Mouse (Mus musculus) lung, embryonic 15.5 days (tissue): ENCODE measurements around the gene Lipc. TPM values are rescaled to one million over a fixed set of nuclear protein-coding genes. Genes with fewer than 3 reads are reported as not detected.

Experiments
- ATAC-seq: fragments of 200-750 bp; cut with Nextera tagmentation; 2 replicates; pipeline ENCODE4 v1.8.0; 2017; ENCODE audit warnings: moderate number of reproducible peaks, borderline replicate concordance; ENCODE audit not compliant: low FRiP score, low TSS enrichment; ENCODE audit errors: extremely low read depth
- H3K27ac ChIP-seq: fragments of 300-500 bp; sonication (generic); 2 replicates; pipeline ENCODE4 v1.5.1; 2015; ENCODE audit warnings: moderate library complexity, mild to moderate bottlenecking, inconsistent platforms
- H3K27me3 ChIP-seq: fragments of 300-500 bp; sonication (generic); 2 replicates; pipeline ENCODE4 v1.6.1; 2015; ENCODE audit warnings: inconsistent platforms
- H3K36me3 ChIP-seq: fragments of 300-500 bp; sonication (generic); 2 replicates; pipeline ENCODE4 v1.6.1; 2015; ENCODE audit warnings: inconsistent platforms
- H3K4me1 ChIP-seq: fragments of 300-500 bp; sonication (generic); 2 replicates; pipeline ENCODE4 v1.6.1; 2015; ENCODE audit warnings: inconsistent platforms
- H3K4me2 ChIP-seq: fragments of 300-500 bp; sonication (generic); 2 replicates; pipeline ENCODE4 v1.6.1; 2015; ENCODE audit warnings: inconsistent platforms, mild to moderate bottlenecking, moderate library complexity
- H3K4me3 ChIP-seq: fragments of 300-500 bp; sonication (generic); 2 replicates; pipeline ENCODE4 v1.5.1; 2015; ENCODE audit warnings: mild to moderate bottlenecking, inconsistent platforms
- H3K9ac ChIP-seq: fragments of 300-500 bp; sonication (generic); 2 replicates; pipeline ENCODE4 v1.6.1; 2015; ENCODE audit warnings: inconsistent platforms
- H3K9me3 ChIP-seq: fragments of 300-500 bp; sonication (generic); 2 replicates; pipeline ENCODE4 v1.6.1; 2016; ENCODE audit warnings: inconsistent platforms
- WGBS: fragments of 180-500 bp; shearing (Covaris S2); methylation state at CpG from one replicate; pipeline ENCODE4 v1.1.7; 2015; 5-methylcytosine and 5-hydroxymethylcytosine counted together
- polyA plus RNA-seq: library from polyadenylated mRNA; unstranded; fragments of >200 nt; fragmentation: Nextera tagmentation; extraction: Ambion mirVana; gene quantifications from 2 replicates; pipeline ENCODE4 v1.2.1, GENCODE M21; 2015

Gene Lipc
- polyA plus RNA-seq, 1 experiment from 2014 or later, result 0.46 TPM

GRCm38 (mm10) chr9:70832231-70832630 is 119.8 kb downstream of the Lipc start:
- Histone ChIP-seq H3K4me2 (no peak overlapping the region), H3K4me1 (peaks cover 13% of the 10 kb centered on the region), H3K9me3 (no peaks in the 10 kb centered on the region), H3K4me3 (no peak overlapping the region), H3K36me3 (no peaks in the 10 kb centered on the region), H3K27ac (no peak overlapping the region), H3K27me3 (no peaks in the 10 kb centered on the region), H3K9ac (no peak overlapping the region)
- WGBS, result 60% methylated on average over 7 of the region's 7 CpGs
- ATAC-seq, result no peak

- Histone ChIP-seq H3K27me3 (no peaks in the 10 kb centered on the region), H3K4me1 (peaks cover 13% of the 10 kb centered on the region), H3K27ac (no peak overlapping the region), H3K9me3 (no peaks in the 10 kb centered on the region), H3K36me3 (no peaks in the 10 kb centered on the region), H3K4me2 (no peak overlapping the region), H3K4me3 (no peak overlapping the region), H3K9ac (no peak overlapping the region)
- 58% methylated on average over 6 of the region's 6 CpGs for WGBS
- ATAC-seq, result no peak
These were observed 121.0 kb downstream of the Lipc start for GRCm38 (mm10) chr9:70830844-70831529.

- Histone ChIP-seq H3K9me3 (no peaks in the 10 kb centered on the region), H3K27ac (no peak overlapping the region), H3K27me3 (no peaks in the 10 kb centered on the region), H3K9ac (no peak overlapping the region), H3K4me3 (no peak overlapping the region), H3K36me3 (no peaks in the 10 kb centered on the region), H3K4me2 (no peak overlapping the region), H3K4me1 (peaks cover 9% of the 10 kb centered on the region)
- WGBS, result 46% methylated on average over 7 of the region's 7 CpGs
- no peak for ATAC-seq
These were observed 122.1 kb downstream of the Lipc start for GRCm38 (mm10) chr9:70829784-70830488.

GRCm38 (mm10) chr9:70827911-70828310 is 124.1 kb downstream of the Lipc start:
- no peak for ATAC-seq
- WGBS, result 75% methylated on average over 6 of the region's 6 CpGs
- no peaks in the 10 kb centered on the region for H3K27me3 ChIP-seq
- no peak overlapping the region for H3K9ac ChIP-seq
- H3K36me3 ChIP-seq, result no peaks in the 10 kb centered on the region
- no peak overlapping the region for H3K4me2 ChIP-seq
- H3K4me3 ChIP-seq, result no peak overlapping the region
- H3K27ac ChIP-seq, result no peak overlapping the region
- H3K4me1 ChIP-seq, result no peaks in the 10 kb centered on the region
- no peaks in the 10 kb centered on the region for H3K9me3 ChIP-seq

- Histone ChIP-seq H3K9me3 (no peaks in the 10 kb centered on the region), H3K9ac (no peak overlapping the region)
- 82% methylated on average over 3 of the region's 3 CpGs for WGBS
These were observed 127.9 kb downstream of the Lipc start for GRCm38 (mm10) chr9:70824103-70824502.

GRCm38 (mm10) chr9:70818739-70819138 is 133.3 kb downstream of the Lipc start:
- ATAC-seq, result no peak
- Histone ChIP-seq H3K27ac (no peak overlapping the region), H3K4me2 (no peak overlapping the region), H3K9ac (no peak overlapping the region), H3K4me3 (no peak overlapping the region), H3K4me1 (no peaks in the 10 kb centered on the region), H3K36me3 (no peaks in the 10 kb centered on the region), H3K27me3 (no peaks in the 10 kb centered on the region), H3K9me3 (no peaks in the 10 kb centered on the region)
- WGBS, result 81% methylated on average over 14 of the region's 14 CpGs

More at GRCm38 (mm10) chr9:70824103-70824502, 127.9 kb downstream of the Lipc start:
- no peak overlapping the region for H3K27ac ChIP-seq
- H3K4me1 ChIP-seq, result no peaks in the 10 kb centered on the region
- no peaks in the 10 kb centered on the region for H3K36me3 ChIP-seq
- ATAC-seq, result no peak
- H3K27me3 ChIP-seq, result no peaks in the 10 kb centered on the region
- H3K4me2 ChIP-seq, result no peak overlapping the region
- H3K4me3 ChIP-seq, result no peak overlapping the region

GRCm38 (mm10) chr9:70817396-70817795 is 134.6 kb downstream of the Lipc start:
- Histone ChIP-seq H3K9ac (no peak overlapping the region), H3K9me3 (no peaks in the 10 kb centered on the region), H3K4me3 (no peak overlapping the region), H3K4me2 (no peak overlapping the region), H3K4me1 (0 out of 2 replicates have a peak, but pooled peaks cover 1% of the 10 kb centered on the region), H3K27me3 (no peaks in the 10 kb centered on the region), H3K36me3 (no peaks in the 10 kb centered on the region), H3K27ac (no peak overlapping the region)
- ATAC-seq, result no peak
- WGBS, result 62% methylated on average over 1 of the region's 1 CpGs

GRCm38 (mm10) chr9:70816701-70817305 is 135.2 kb downstream of the Lipc start:
- ATAC-seq, result no peak
- 63% methylated on average over 14 of the region's 14 CpGs for WGBS

GRCm38 (mm10) chr9:70812551-70812950 is 139.5 kb downstream of the Lipc start:
- Histone ChIP-seq H3K4me3 (no peak overlapping the region), H3K9me3 (no peaks in the 10 kb centered on the region), H3K9ac (no peak overlapping the region), H3K27ac (no peak overlapping the region), H3K4me1 (peaks cover 15% of the 10 kb centered on the region; the same call in 1 of the 2 replicates), H3K36me3 (no peaks in the 10 kb centered on the region), H3K4me2 (no peak overlapping the region), H3K27me3 (no peaks in the 10 kb centered on the region)
- ATAC-seq, result no peak
- 92% methylated on average over 12 of the region's 12 CpGs for WGBS

More at GRCm38 (mm10) chr9:70816701-70817305, 135.2 kb downstream of the Lipc start:
- Histone ChIP-seq H3K27ac (no peak overlapping the region), H3K9me3 (no peaks in the 10 kb centered on the region), H3K4me2 (no peak overlapping the region), H3K27me3 (no peaks in the 10 kb centered on the region), H3K9ac (no peak overlapping the region), H3K36me3 (no peaks in the 10 kb centered on the region), H3K4me3 (no peak overlapping the region), H3K4me1 (0 out of 2 replicates have a peak, but pooled peaks cover 3% of the 10 kb centered on the region)

- Histone ChIP-seq H3K36me3 (no peaks in the 10 kb centered on the region), H3K4me3 (no peak overlapping the region), H3K27me3 (no peaks in the 10 kb centered on the region), H3K9me3 (no peaks in the 10 kb centered on the region), H3K4me1 (peaks cover 15% of the 10 kb centered on the region; the same call in 1 of the 2 replicates), H3K27ac (no peak overlapping the region), H3K4me2 (no peak overlapping the region), H3K9ac (no peak overlapping the region)
- ATAC-seq, result no peak
- 50% methylated on average over 11 of the region's 11 CpGs for WGBS
These were observed 144.3 kb downstream of the Lipc start for GRCm38 (mm10) chr9:70807714-70808113.

- H3K4me1 ChIP-seq, result peaks cover 6% of the 10 kb centered on the region; the same call in 1 of the 2 replicates
- H3K27me3 ChIP-seq, result no peaks in the 10 kb centered on the region
- H3K4me3 ChIP-seq, result no peak overlapping the region
- H3K4me2 ChIP-seq, result no peak overlapping the region
- no peaks in the 10 kb centered on the region for H3K36me3 ChIP-seq
- ATAC-seq, result no peak
- H3K9ac ChIP-seq, result no peak overlapping the region
- WGBS, result 51% methylated on average over 1 of the region's 1 CpGs
- no peak overlapping the region for H3K27ac ChIP-seq
- H3K9me3 ChIP-seq, result no peaks in the 10 kb centered on the region
These were observed 146.0 kb downstream of the Lipc start for GRCm38 (mm10) chr9:70806069-70806468.

GRCm38 (mm10) chr9:70802816-70803215 is 149.2 kb downstream of the Lipc start:
- H3K4me1 ChIP-seq, result 0 out of 2 replicates have a peak, but pooled peaks cover 8% of the 10 kb centered on the region
- no peak overlapping the region for H3K4me2 ChIP-seq
- no peaks in the 10 kb centered on the region for H3K36me3 ChIP-seq
- H3K4me3 ChIP-seq, result no peak overlapping the region
- H3K27me3 ChIP-seq, result no peaks in the 10 kb centered on the region
- WGBS, result 73% methylated on average over 3 of the region's 3 CpGs
- no peak for ATAC-seq
- H3K9ac ChIP-seq, result no peak overlapping the region
- no peaks in the 10 kb centered on the region for H3K9me3 ChIP-seq
- no peak overlapping the region for H3K27ac ChIP-seq
